Mouse (Mus musculus) bone marrow macrophage, adult 2 months (primary cell): ENCODE measurements around the gene Glod4.

Source experiments
- CTCF ChIP-seq: IDR thresholded peaks from 2 replicates; pipeline ENCODE4 v1.5.1; 2012; ENCODE audit warnings: low read depth, mild to moderate bottlenecking, low read length, moderate library complexity
- POLR2A ChIP-seq: IDR thresholded peaks from 2 replicates; pipeline ENCODE4 v1.6.1; 2012; ENCODE audit warnings: mild to moderate bottlenecking, low read depth, low read length, borderline replicate concordance

DNA sequence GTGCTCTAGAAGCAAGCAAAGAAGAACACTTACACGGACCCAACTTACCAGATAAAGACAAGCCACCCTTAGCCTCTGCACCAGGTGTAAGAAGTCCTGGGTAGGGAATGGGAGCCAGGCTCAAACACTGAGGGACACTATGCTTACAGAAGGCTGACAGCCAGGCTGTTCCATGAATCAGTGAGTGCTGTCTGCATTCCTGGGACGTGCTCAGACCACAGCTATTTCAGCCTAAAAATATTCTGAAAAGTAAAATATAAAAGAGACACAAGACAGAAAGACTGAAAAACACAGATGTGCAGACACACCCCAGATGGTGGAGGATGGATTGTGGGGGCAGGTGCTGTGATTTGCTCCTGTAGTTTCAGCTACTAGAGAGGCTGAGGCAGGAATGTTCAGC lies 88.7 kb downstream of the Glod4 start:
- no peak for TF ChIP-seq CTCF
- TF ChIP-seq POLR2A: no peak
